Mouse (Mus musculus) forebrain, embryonic 13.5 days (tissue): Measurements from ENCODE around the gene Fbxo10. TPM values are rescaled to one million over a fixed set of nuclear protein-coding genes. Genes with fewer than 3 reads are reported as not detected.
"Not testable (repeated sequence)": the region's sequence is repeated elsewhere in the genome, so short reads cannot be mapped to it uniquely, and the experiment has no call there.

Experiments used
- ATAC-seq: fragments of 200-750 bp; cut with Nextera tagmentation; 2 replicates; pipeline ENCODE4 v1.8.0; 2017
- H3K27ac ChIP-seq: fragments of 300-500 bp; sonication (generic); 2 replicates; pipeline ENCODE4 v1.5.1; 2015; ENCODE audit warnings: inconsistent platforms, mild to moderate bottlenecking, moderate library complexity
- H3K27me3 ChIP-seq: fragments of 300-500 bp; sonication (generic); 2 replicates; pipeline ENCODE4 v1.6.1; 2015; ENCODE audit warnings: mild to moderate bottlenecking, inconsistent platforms
- H3K36me3 ChIP-seq: fragments of 300-500 bp; sonication (generic); 2 replicates; pipeline ENCODE4 v1.6.1; 2015; ENCODE audit warnings: mild to moderate bottlenecking, inconsistent platforms; ENCODE audit not compliant: poor library complexity, severe bottlenecking
- H3K4me1 ChIP-seq: fragments of 300-500 bp; sonication (generic); 2 replicates; pipeline ENCODE4 v1.6.1; 2015; ENCODE audit warnings: inconsistent platforms
- H3K4me2 ChIP-seq: fragments of 300-500 bp; sonication (generic); 2 replicates; pipeline ENCODE4 v1.6.1; 2015; ENCODE audit warnings: inconsistent platforms, mild to moderate bottlenecking, moderate library complexity
- H3K4me3 ChIP-seq: fragments of 300-500 bp; sonication (generic); 2 replicates; pipeline ENCODE4 v1.5.1; 2015; ENCODE audit warnings: mild to moderate bottlenecking, inconsistent platforms
- H3K9ac ChIP-seq: fragments of 300-500 bp; sonication (generic); 2 replicates; pipeline ENCODE4 v1.6.1; 2015; ENCODE audit warnings: mild to moderate bottlenecking, inconsistent platforms
- H3K9me3 ChIP-seq: fragments of 300-500 bp; sonication (generic); replicated peaks from 2 replicates; pipeline ENCODE4 v1.6.1; 2016; ENCODE audit warnings: inconsistent platforms
- WGBS: fragments of 180-500 bp; shearing (Covaris S2); methylation state at CpG from one replicate; pipeline ENCODE4 v1.1.7; 2015; 5-methylcytosine and 5-hydroxymethylcytosine counted together
- polyA plus RNA-seq: library from polyadenylated mRNA; unstranded; fragments of >200 nt; fragmentation: Nextera tagmentation; extraction: Ambion mirVana; gene quantifications from 2 replicates; pipeline ENCODE4 v1.2.1, GENCODE M21; 2015

Fbxo10 gene
- polyA plus RNA-seq, 1 experiment from 2014 or later, result 14.2 TPM

GRCm38 (mm10) chr4:44992330-44992729, 92.1 kb downstream of the Fbxo10 start:
- not testable (repeated sequence) for H3K4me1 ChIP-seq, H3K4me2 ChIP-seq, H3K27me3 ChIP-seq, H3K9ac ChIP-seq, H3K4me3 ChIP-seq, ATAC-seq, H3K9me3 ChIP-seq, H3K27ac ChIP-seq
- peaks cover 69% of the 10 kb centered on the region for H3K36me3 ChIP-seq
- WGBS, result 92% methylated on average over 11 of the region's 11 CpGs

GRCm38 (mm10) chr4:44990560-44990959, 93.8 kb downstream of the Fbxo10 start:
- H3K9ac ChIP-seq, result no peak overlapping the region
- no peaks in the 10 kb centered on the region for H3K9me3 ChIP-seq
- no peak overlapping the region for H3K4me3 ChIP-seq
- no peak overlapping the region for H3K27ac ChIP-seq
- 89% methylated on average over 5 of the region's 5 CpGs for WGBS
- no peaks in the 10 kb centered on the region for H3K27me3 ChIP-seq
- peaks cover 75% of the 10 kb centered on the region for H3K36me3 ChIP-seq
- no peak overlapping the region for H3K4me2 ChIP-seq
- no peak for ATAC-seq
- no peaks in the 10 kb centered on the region for H3K4me1 ChIP-seq

Other genes starting within 250 kb of the Fbxo10 start
- gene Grhpr, start 103.2 kb downstream of the Fbxo10 start, polyA plus RNA-seq, result 22.5 and 25.6 TPM in 2 replicates
- gene Zbtb5, start 72.2 kb downstream of the Fbxo10 start, polyA plus RNA-seq, result 41.4 and 49.4 TPM in 2 replicates
- 37.2 and 40.5 TPM in 2 replicates for gene Polr1e, start 66.0 kb downstream of the Fbxo10 start, polyA plus RNA-seq
- 173 and 181 TPM in 2 replicates for gene Tomm5, start 23.5 kb upstream of the Fbxo10 start, polyA plus RNA-seq
- 0.73 and 0.98 TPM in 2 replicates for gene Frmpd1, start 100.3 kb upstream of the Fbxo10 start, polyA plus RNA-seq
- gene Trmt10b, start 212.5 kb upstream of the Fbxo10 start, polyA plus RNA-seq, result 16.6 and 22.1 TPM in 2 replicates